Mouse (Mus musculus) erythroblast, embryonic 14.5 days (primary cell): ENCODE measurements around the gene Nab2. TPM values are rescaled to one million over a fixed set of nuclear protein-coding genes. Genes with fewer than 3 reads are reported as not detected.

Source experiments
- H3K27me3 ChIP-seq: 2 replicates; pipeline ENCODE4 v1.6.1; 2012; ENCODE audit warnings: inconsistent platforms; ENCODE audit not compliant: control insufficient read depth
- H3K36me3 ChIP-seq: 2 replicates; pipeline ENCODE4 v1.6.1; 2012; ENCODE audit warnings: mild to moderate bottlenecking, inconsistent platforms; ENCODE audit not compliant: control insufficient read depth
- H3K4me1 ChIP-seq: 2 replicates; pipeline ENCODE4 v1.6.1; 2012; ENCODE audit warnings: inconsistent platforms; ENCODE audit not compliant: control insufficient read depth
- H3K4me3 ChIP-seq: replicated peaks from 2 replicates; pipeline ENCODE3; 2012; ENCODE audit warnings: moderate library complexity, mild to moderate bottlenecking, inconsistent platforms
- H3K9me3 ChIP-seq: 2 replicates; pipeline ENCODE4 v1.6.1; 2012; ENCODE audit warnings: low read length, inconsistent platforms, mixed read lengths; ENCODE audit not compliant: control insufficient read depth
- GATA1 ChIP-seq: IDR thresholded peaks from 2 replicates; pipeline ENCODE4 v1.6.1; 2012; ENCODE audit warnings: low read length, inconsistent platforms, mixed read lengths
- TAL1 ChIP-seq: IDR thresholded peaks from 3 replicates; pipeline ENCODE4 v1.6.1; 2012; ENCODE audit warnings: low read length, inconsistent platforms, mixed read lengths
- polyA plus RNA-seq: library from polyadenylated mRNA; stranded (reverse); fragments of >175 nt; gene quantifications from 2 replicates; pipeline ENCODE4 v1.2.3, GENCODE M21; 2012

The Nab2 gene
- polyA plus RNA-seq, 1 experiment: 0.08 TPM

DNA sequence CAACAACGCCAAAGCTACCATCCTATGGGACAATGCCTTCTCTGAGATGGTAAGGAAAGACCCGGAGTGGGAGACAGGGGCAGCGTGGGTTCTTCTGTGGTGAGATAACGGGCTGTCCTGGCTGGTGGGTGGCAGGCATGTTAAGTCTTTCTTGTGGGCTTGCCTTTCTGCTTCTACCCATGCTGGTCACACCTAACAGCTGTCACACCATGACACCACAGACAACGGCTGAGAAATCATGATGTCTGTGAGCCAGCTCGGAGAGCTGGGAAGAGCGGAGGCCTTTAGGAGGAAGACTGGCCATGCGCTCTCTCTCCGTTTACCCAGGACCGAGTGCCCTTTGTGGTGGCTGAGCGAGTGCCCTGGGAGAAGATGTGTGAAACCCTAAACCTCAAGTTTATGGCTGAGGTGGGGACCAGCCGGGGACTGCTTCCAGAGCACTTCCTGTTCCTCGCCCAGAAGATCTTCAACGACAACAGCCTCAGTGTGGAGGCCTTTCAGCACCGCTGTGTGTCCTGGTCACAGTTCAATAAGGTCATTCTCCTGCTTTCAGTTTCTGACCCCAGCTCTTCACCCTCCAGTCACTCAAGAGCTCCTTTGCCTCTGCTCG is 13.3 kb downstream of the Nab2 start:
- H3K9me3 ChIP-seq: no peaks in the 10 kb centered on the region
- peaks cover 2% of the 10 kb centered on the region; the same call in 1 of the 2 replicates for H3K4me1 ChIP-seq
- H3K4me3 ChIP-seq: no peak overlapping the region
- H3K27me3 ChIP-seq: no peaks in the 10 kb centered on the region
- TF ChIP-seq GATA1 (no peak), TAL1 (no peak)
- peaks cover 76% of the 10 kb centered on the region for H3K36me3 ChIP-seq

DNA sequence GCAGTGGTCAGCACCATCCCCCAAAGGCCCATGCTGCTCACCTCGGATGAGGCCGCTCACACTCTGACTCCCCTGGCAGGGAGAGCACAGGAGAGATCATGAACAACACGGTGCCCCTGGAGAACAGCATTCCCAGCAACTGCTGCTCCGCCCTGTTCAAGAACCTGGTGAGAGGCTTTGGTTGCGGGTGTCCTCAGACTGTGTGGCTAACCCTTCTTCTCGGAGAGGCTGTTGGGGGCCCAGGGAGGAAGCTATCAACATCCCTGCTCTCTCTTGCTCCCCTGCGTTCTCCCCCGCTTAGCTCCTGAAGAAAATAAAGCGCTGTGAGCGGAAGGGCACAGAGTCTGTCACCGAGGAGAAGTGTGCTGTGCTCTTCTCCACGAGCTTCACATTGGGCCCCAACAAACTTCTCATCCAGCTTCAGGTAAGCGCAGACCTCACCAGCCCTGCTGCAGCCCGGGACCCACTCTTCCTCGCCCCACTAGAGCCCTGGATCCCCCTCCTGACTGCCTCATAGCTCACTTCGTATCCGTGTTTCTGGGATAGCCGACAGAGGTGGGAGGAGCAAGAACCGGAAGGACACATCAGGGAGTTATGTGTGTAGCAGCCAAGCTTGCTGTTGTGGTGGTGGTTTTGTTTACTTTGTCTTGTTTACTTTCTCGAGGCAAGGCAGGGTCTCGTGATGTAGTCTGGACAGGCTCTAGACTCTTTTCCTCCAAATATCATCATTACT is 15.3 kb downstream of the Nab2 start:
- no peak for TF ChIP-seq GATA1
- H3K4me1 ChIP-seq: peaks cover 1% of the 10 kb centered on the region; the same call in 1 of the 2 replicates
- H3K36me3 ChIP-seq: peaks cover 65% of the 10 kb centered on the region
- H3K27me3 ChIP-seq: no peaks in the 10 kb centered on the region
- H3K9me3 ChIP-seq: no peaks in the 10 kb centered on the region
- no peak overlapping the region for H3K4me3 ChIP-seq

DNA sequence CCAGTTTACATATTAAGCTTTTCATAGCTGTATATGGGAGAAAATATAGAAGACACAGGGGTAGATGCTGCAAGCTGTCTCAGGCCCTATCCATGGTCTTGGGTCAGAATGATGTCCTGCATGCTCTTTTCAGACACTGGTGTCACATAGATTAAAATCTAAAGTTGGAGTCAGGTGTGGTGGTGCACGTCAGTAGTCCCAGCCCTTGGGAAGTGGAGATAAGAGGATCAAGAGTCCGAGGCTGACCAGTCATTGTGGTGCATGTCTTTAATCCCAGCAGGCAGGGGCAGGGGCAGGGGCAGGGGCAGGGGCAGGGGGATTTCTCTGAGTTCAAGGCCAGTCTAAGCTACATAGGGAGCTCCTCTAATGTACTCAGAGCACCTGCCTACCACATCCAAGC is 22.6 kb downstream of the Nab2 start:
- Histone ChIP-seq H3K36me3 (peaks cover 23% of the 10 kb centered on the region), H3K9me3 (no peaks in the 10 kb centered on the region), H3K4me3 (no peak overlapping the region), H3K27me3 (no peaks in the 10 kb centered on the region), H3K4me1 (peaks cover 35% of the 10 kb centered on the region)
- TF ChIP-seq GATA1: no peak
- TF ChIP-seq TAL1: no peak

DNA sequence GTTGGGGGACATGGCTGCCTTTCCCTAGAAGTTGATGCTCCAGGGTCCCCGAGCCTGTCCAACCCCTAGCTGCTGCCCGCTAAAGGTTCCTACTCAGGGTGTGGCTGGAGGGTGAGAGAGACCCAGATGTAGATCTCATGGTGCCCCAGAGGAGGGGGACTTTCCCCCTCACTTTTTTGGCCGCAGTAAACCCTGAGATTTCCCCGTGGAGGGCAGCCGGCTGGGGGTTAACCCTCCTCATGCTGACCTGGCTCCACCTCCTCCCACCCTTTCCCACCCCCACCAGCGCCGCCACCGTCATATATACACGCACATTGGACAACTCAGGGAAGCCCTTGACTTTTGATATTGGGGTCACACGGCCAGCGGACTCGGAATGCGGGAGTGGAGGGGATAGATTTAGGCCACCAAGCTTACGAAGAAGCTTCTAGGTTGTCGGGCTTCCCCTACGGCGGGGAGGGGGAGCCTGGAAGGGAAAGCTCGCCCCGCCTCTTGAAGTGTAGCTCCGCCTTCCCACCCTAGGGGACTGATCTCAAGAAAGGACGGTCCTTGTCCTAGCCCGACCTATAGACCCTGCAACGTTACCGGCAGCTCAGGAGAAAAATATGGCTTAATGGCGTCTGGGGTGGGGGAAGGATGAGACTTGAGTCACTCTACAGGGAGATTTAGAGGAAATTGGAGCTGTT is 24.7 kb downstream of the Nab2 start:
- peaks cover 35% of the 10 kb centered on the region for H3K4me1 ChIP-seq
- no peaks in the 10 kb centered on the region for H3K9me3 ChIP-seq
- TF ChIP-seq TAL1 (no peak), GATA1 (no peak)
- H3K4me3 ChIP-seq: peak overlapping the region; percentile 75
- peaks cover 2% of the 10 kb centered on the region for H3K27me3 ChIP-seq
- peaks cover 19% of the 10 kb centered on the region for H3K36me3 ChIP-seq

DNA sequence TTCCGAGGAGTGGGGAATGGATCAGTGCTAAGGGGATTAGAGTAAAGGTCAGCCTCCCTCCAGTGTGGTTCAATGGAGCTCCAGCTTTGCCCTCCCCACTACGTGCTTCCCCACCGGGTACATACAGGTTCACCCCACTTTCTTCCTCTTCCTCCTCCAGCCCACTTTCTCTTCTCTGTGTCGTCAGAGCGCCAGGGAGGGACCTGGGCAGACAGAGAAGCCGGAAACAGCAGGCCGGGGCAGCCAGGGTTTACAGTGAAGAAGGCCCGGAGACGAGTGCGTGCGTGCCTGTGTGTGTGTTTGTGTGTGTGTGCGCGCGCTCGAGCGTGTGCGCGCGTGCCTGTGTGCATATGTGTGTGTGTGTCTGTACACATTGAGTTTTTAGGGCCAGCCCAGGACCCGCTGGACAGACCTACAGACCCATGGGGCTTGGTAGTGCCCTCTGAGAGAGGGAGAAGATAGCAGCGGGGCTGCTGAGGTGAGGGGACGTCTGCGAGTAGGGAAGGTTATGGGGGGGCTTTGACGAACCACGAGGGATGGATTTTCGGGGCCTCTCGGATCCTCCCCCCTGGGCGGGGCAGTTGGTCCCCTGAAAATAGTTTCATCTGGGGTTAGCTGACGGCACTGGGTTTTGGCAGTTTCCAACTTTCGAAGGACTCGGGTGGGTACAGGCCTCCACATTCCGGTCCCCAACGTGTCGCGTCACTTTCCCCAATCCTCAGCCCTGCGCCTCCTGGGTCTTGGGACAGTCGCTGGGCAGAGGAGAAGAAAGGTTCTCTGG is 25.4 kb downstream of the Nab2 start, which contains the start of gene Stat6:
Gene Stat6, plus strand, starts transcription at position 215 of the 781 bp plus-strand sequence.
- Histone ChIP-seq H3K9me3 (no peaks in the 10 kb centered on the region), H3K4me3 (peak within 1 kb of the TSS; percentile 75), H3K4me1 (peaks cover 35% of the 10 kb centered on the region), H3K36me3 (peaks cover 15% of the 10 kb centered on the region), H3K27me3 (peaks cover 2% of the 10 kb centered on the region)
- TF ChIP-seq GATA1 (no peak), TAL1 (no peak)

DNA sequence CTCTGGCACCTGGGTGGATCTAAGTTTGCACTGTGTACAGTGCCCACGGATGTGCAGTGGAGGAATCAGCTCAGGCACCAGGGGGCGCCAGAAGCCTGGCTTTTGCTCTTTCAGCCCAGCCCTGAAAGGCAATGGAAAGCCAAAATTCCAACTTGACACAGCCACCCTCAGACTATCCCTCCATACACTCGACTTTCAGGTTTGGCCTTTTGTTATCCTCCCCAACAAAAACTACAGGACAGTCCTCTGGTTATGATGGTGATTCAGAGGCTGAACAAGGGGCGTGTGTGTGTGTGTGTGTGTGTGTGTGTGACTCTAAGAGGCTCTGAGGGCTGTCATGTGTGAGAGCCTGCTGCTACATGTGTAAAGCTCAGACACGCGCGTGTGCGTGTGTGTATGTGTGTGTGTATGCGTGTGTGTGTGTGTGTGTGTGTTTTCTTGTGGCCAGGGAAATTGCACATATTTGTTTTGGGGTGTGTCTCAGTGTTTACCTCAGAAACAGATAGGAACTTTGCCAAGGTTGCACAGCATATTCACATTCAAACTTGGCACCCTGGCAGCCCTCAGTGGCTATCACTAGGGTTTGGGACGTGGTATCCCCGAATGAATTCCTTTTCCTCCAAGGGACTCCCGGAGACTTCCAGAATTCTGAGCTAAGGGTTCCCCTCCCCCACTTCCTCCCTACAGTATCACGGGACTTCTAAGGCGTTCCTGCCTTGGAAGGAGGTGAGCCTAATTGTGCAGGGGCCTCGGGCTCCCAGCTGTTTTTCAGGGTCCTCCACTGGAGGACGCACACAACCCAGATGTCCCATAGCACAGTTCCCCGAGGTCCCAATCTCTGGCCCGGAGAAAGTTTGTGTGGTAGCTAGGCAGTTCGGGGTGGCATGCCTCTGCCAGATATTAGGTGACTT is 26.3 kb downstream of the Nab2 start:
- Histone ChIP-seq H3K4me1 (peaks cover 35% of the 10 kb centered on the region), H3K27me3 (peaks cover 2% of the 10 kb centered on the region), H3K4me3 (peak overlapping the region; percentile 75), H3K36me3 (peaks cover 10% of the 10 kb centered on the region), H3K9me3 (no peaks in the 10 kb centered on the region)
- TF ChIP-seq TAL1: no peak
- no peak for TF ChIP-seq GATA1

DNA sequence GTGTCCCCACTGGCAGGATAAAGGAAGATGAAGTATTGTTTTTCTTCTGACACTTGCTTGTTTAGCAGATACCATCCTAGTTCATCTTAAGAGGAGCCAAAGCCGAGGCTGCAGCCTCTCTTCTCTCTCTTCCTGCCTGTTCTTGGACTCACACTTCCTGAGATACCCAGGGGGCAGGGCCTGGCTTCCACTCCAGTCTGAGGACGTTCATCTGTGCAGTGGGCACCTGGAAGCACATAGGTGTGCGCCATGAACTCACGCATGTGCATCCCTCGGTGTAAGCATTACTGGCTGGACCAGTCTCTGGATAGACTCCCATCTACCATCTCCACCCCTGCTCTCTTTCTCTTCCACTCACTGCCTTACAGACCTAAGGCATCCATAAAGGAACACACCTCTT is 27.9 kb downstream of the Nab2 start:
- no peak overlapping the region for H3K4me3 ChIP-seq
- H3K36me3 ChIP-seq: peaks cover 3% of the 10 kb centered on the region
- TF ChIP-seq GATA1 (no peak), TAL1 (no peak)
- H3K4me1 ChIP-seq: peaks cover 35% of the 10 kb centered on the region
- H3K9me3 ChIP-seq: no peaks in the 10 kb centered on the region
- peaks cover 2% of the 10 kb centered on the region for H3K27me3 ChIP-seq

DNA sequence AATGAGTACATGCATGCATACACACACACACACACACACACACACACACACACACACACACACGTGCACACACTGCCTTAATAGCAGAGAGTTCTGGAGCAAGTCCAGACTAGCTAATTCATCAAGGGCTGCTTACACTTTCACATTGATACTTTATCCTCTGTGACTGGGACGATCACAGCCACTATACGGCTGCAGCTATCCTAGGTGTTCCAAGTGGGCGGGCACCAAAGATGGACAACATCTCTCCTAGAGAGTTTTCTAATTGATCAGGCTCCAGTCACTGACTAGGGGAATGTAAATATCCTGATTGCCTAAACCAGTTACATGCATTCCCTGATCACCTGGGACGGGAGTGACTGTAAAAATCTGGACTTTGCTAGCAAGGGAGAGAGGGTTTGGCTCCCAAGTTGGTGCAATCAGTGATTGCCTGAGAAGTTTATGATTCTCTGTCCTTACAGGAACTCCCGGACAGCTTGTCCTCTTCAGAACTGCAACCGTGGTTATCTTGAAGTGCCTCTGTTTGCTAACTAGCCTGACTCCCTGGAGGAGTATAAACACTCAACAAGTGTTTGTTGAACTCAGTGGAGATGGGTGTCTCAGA is 35.6 kb downstream of the Nab2 start:
- no peaks in the 10 kb centered on the region for H3K9me3 ChIP-seq
- TF ChIP-seq TAL1 (no peak), GATA1 (no peak)
- H3K4me1 ChIP-seq: no peaks in the 10 kb centered on the region
- H3K4me3 ChIP-seq: no peak overlapping the region
- H3K27me3 ChIP-seq: no peaks in the 10 kb centered on the region
- no peaks in the 10 kb centered on the region for H3K36me3 ChIP-seq
